Mouse (Mus musculus) liver, adult 2 months (tissue): ENCODE measurements at regions not wholly inside any gene's neighbourhood (a gene's known extent, or its start where the extent isn't known, plus 50 kb on each side); places are given as distances from the start of the nearest gene placed in this dataset.

ENCODE experiments used
- DNase-seq: peaks from one replicate; pipeline ENCODE4 v3.0.0-alpha.2; 2011; ENCODE audit warnings: low read depth, low spot score; ENCODE audit errors: extremely low read depth
- H3K27ac ChIP-seq: fragments of 200-500 bp; replicated peaks from 2 replicates; pipeline ENCODE4 v1.5.1; 2012; ENCODE audit warnings: low read depth, mild to moderate bottlenecking, control low read depth, inconsistent platforms, low read length; ENCODE audit not compliant: insufficient read depth
- H3K27me3 ChIP-seq: fragments of 200-500 bp; 2 replicates; pipeline ENCODE4 v1.6.1; 2012; ENCODE audit warnings: mild to moderate bottlenecking, moderate library complexity, low read length, inconsistent platforms; ENCODE audit not compliant: control insufficient read depth, insufficient read depth
- H3K36me3 ChIP-seq: fragments of 200-500 bp; 2 replicates; pipeline ENCODE4 v1.6.1; 2012; ENCODE audit warnings: low read length, inconsistent platforms; ENCODE audit not compliant: control insufficient read depth, insufficient read depth
- H3K4me1 ChIP-seq: fragments of 200-500 bp; 2 replicates; pipeline ENCODE4 v1.6.1; 2011; ENCODE audit warnings: low read length; ENCODE audit not compliant: control insufficient read depth, insufficient read depth
- H3K4me3 ChIP-seq: fragments of 200-500 bp; 2 replicates; pipeline ENCODE4 v1.5.1; 2011; ENCODE audit warnings: low read depth, mild to moderate bottlenecking, control low read depth, low read length, moderate library complexity; ENCODE audit not compliant: insufficient read depth
- H3K79me2 ChIP-seq: fragments of 200-500 bp; 2 replicates; pipeline ENCODE4 v1.6.1; 2012; ENCODE audit warnings: inconsistent platforms, mild to moderate bottlenecking, low read length, moderate library complexity; ENCODE audit not compliant: control insufficient read depth, insufficient read depth
- H3K9ac ChIP-seq: fragments of 200-500 bp; 2 replicates; pipeline ENCODE4 v1.6.1; 2012; ENCODE audit warnings: low read depth, mild to moderate bottlenecking, control low read depth, inconsistent platforms, low read length
- CTCF ChIP-seq: fragments of 200-500 bp; IDR thresholded peaks from 2 replicates; pipeline ENCODE4 v1.5.1; 2011; ENCODE audit warnings: low read depth, low read length, control low read depth
- POLR2A ChIP-seq: fragments of 200-500 bp; IDR thresholded peaks from 2 replicates; pipeline ENCODE4 v1.6.1; 2011; ENCODE audit warnings: low read length, control low read depth; ENCODE audit not compliant: insufficient read depth; ENCODE audit errors: extremely low read depth
- WGBS: fragments of 180-500 bp; shearing (Covaris S2); methylation state at CpG from one replicate; pipeline ENCODE4 v1.1.7; 2018; 5-methylcytosine and 5-hydroxymethylcytosine counted together

- no peak overlapping the region for H3K9ac ChIP-seq
- no peaks in the 10 kb centered on the region for H3K36me3 ChIP-seq
- H3K79me2 ChIP-seq = no peaks in the 10 kb centered on the region
- 80% methylated on average over 5 of the region's 5 CpGs for WGBS
- H3K4me1 ChIP-seq = no peaks in the 10 kb centered on the region
- no peaks in the 10 kb centered on the region for H3K27me3 ChIP-seq
- no peak overlapping the region for H3K27ac ChIP-seq
- TF ChIP-seq CTCF (no peak), POLR2A (no peak)
- DNase-seq = no peak
- H3K4me3 ChIP-seq = no peak overlapping the region
Measured at GRCm38 (mm10) chr3:148542217-148542616, 448.1 kb downstream of the Adgrl2 start.

DNA sequence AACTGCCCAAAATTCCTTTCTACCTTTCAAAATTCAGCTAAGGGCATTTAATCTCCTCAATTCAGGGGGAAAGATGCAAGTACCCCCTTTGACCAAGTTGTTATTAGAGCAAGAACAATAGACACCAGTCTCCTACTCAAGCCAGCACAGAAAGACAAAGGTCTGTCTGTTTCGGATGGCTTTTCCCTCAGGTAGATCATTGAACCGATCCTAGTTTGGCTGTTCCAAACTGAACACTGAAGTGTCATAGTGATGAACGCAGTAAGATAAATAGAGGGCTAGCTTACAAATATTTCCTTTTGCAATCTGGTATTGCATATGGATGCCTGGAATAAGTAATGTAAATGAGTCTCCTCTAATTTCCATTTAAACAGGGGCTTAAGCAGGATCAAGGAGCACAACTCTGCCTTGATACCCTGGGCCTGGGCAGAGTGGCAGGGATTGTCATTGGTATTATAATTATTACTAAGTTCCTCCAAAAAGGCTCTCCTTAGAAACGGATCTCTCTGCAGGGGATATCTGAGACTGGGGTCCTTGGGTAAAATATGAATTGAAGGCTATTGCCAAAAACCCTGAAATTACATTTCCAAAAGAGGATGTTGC, 452.6 kb downstream of the Adgrl2 start:
- H3K4me1 ChIP-seq = no peaks in the 10 kb centered on the region
- 79% methylated on average over 4 of the region's 4 CpGs for WGBS
- no peak overlapping the region for H3K9ac ChIP-seq
- no peak for DNase-seq
- H3K79me2 ChIP-seq = no peaks in the 10 kb centered on the region
- H3K27me3 ChIP-seq = no peaks in the 10 kb centered on the region
- H3K36me3 ChIP-seq = no peaks in the 10 kb centered on the region
- TF ChIP-seq CTCF (no peak), POLR2A (no peak)
- H3K27ac ChIP-seq = no peak overlapping the region
- no peak overlapping the region for H3K4me3 ChIP-seq

- Histone ChIP-seq H3K27me3 (no peaks in the 10 kb centered on the region), H3K4me3 (no peak overlapping the region), H3K36me3 (no peaks in the 10 kb centered on the region), H3K9ac (no peak overlapping the region), H3K4me1 (no peaks in the 10 kb centered on the region; the same call in 1 of the 2 replicates), H3K27ac (no peak overlapping the region), H3K79me2 (no peaks in the 10 kb centered on the region)
- WGBS = 74% methylated on average over 2 of the region's 2 CpGs
- no peak for DNase-seq
- TF ChIP-seq CTCF = no peak
- no peak for TF ChIP-seq POLR2A
Measured at GRCm38 (mm10) chr3:148529893-148530292, 460.5 kb downstream of the Adgrl2 start.

DNA sequence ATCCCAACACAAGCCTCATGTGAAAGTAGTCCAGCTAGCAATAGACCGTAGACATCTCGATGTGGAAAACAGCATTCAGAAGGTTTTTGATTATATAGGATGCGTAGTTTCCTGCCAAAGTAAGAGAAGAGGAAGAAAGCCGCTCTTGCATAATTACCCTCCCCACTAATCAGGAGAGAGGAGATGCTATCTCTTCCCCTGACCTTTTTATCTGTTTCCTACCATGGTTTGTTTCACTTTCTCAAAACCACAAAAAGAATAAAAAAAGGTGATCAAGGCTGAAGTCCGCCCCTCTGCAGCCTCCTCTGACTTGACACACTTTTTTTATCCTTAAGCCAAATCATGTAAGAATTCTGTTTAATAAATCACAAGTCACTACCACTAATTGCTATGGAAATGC, 480.0 kb downstream of the Adgrl2 start:
- Histone ChIP-seq H3K27ac (no peak overlapping the region), H3K9ac (no peak overlapping the region), H3K79me2 (no peaks in the 10 kb centered on the region), H3K27me3 (no peaks in the 10 kb centered on the region), H3K4me3 (no peak overlapping the region), H3K36me3 (no peaks in the 10 kb centered on the region), H3K4me1 (no peaks in the 10 kb centered on the region)
- TF ChIP-seq CTCF = no peak
- TF ChIP-seq POLR2A = no peak
- DNase-seq = no peak
- 67% methylated on average over 5 of the region's 5 CpGs for WGBS

- TF ChIP-seq CTCF (no peak), POLR2A (no peak)
- Histone ChIP-seq H3K27ac (no peak overlapping the region), H3K9ac (no peak overlapping the region), H3K79me2 (no peaks in the 10 kb centered on the region), H3K36me3 (no peaks in the 10 kb centered on the region), H3K4me3 (no peak overlapping the region), H3K27me3 (no peaks in the 10 kb centered on the region), H3K4me1 (no peaks in the 10 kb centered on the region)
- 84% methylated on average over 2 of the region's 2 CpGs for WGBS
- DNase-seq = no peak
Measured at GRCm38 (mm10) chr3:148504928-148505327, 485.4 kb downstream of the Adgrl2 start.

- Histone ChIP-seq H3K27ac (no peak overlapping the region), H3K4me3 (no peak overlapping the region), H3K4me1 (no peaks in the 10 kb centered on the region), H3K27me3 (no peaks in the 10 kb centered on the region), H3K36me3 (no peaks in the 10 kb centered on the region), H3K9ac (no peak overlapping the region), H3K79me2 (no peaks in the 10 kb centered on the region)
- no peak for DNase-seq
- WGBS = 84% methylated on average over 1 of the region's 1 CpGs
- TF ChIP-seq POLR2A (no peak), CTCF (no peak)
Measured at GRCm38 (mm10) chr3:148503432-148503831, 486.9 kb downstream of the Adgrl2 start.
